Mouse (Mus musculus) MEL (cell line): ENCODE data around the gene Olfr1428. TPM values are rescaled to one million over a fixed set of nuclear protein-coding genes. Genes with fewer than 3 reads are reported as not detected.
A peak's percentile ranks its signal among the peaks of the same experiment; 100 is the strongest.

ENCODE experiments used
- DNase-seq: peaks from one replicate; pipeline ENCODE4 v3.0.0; 2011; ENCODE audit warnings: low read depth, low spot score
- H3K27ac ChIP-seq: 2 replicates; pipeline ENCODE4 v1.5.1; 2012; ENCODE audit warnings: low read depth, mild to moderate bottlenecking, control low read depth, low read length, moderate library complexity; ENCODE audit not compliant: control insufficient read depth
- H3K27me3 ChIP-seq, 2 experiments: fragments of 150-350 bp in 1 of 2; sonication (generic) in 1 of 2; 2 replicates each; pipeline ENCODE4 v1.6.1; 2012; ENCODE audit warnings: low read length in 2 of 2, mild to moderate bottlenecking in 2 of 2, improper control_type of control experiment in 1 of 2, moderate library complexity in 1 of 2; ENCODE audit not compliant: insufficient read depth in 2 of 2, control insufficient read depth in 1 of 2
- H3K36me3 ChIP-seq, 2 experiments: 2 replicates each; pipeline ENCODE4 v1.6.1; 2012 to 2014; ENCODE audit warnings: low read length in 2 of 2, improper control_type of control experiment in 1 of 2, inconsistent platforms in 1 of 2, mild to moderate bottlenecking in 1 of 2; ENCODE audit not compliant: insufficient read depth in 2 of 2, control insufficient read depth in 1 of 2
- H3K4me1 ChIP-seq, 2 experiments: fragments of 150-350 bp in 1 of 2; sonication (generic) in 1 of 2; 2 replicates each; pipeline ENCODE4 v1.6.1; 2012; ENCODE audit warnings: low read length in 2 of 2, improper control_type of control experiment in 1 of 2, mild to moderate bottlenecking in 1 of 2; ENCODE audit not compliant: insufficient read depth in 2 of 2, control insufficient read depth in 1 of 2
- H3K4me3 ChIP-seq, 2 experiments: fragments of 150-350 bp in 1 of 2; sonication (generic) in 1 of 2; 2 replicates each; pipeline ENCODE4 v1.5.1; 2012; ENCODE audit warnings: low read depth in 2 of 2, low read length in 2 of 2, mild to moderate bottlenecking in 2 of 2, moderate library complexity in 2 of 2, control low read depth in 1 of 2, improper control_type of control experiment in 1 of 2; ENCODE audit not compliant: control insufficient read depth in 1 of 2, insufficient read depth in 1 of 2
- H3K79me2 ChIP-seq: 2 replicates; pipeline ENCODE4 v1.6.1; 2012; ENCODE audit warnings: mild to moderate bottlenecking, low read length, moderate library complexity; ENCODE audit not compliant: control insufficient read depth, poor library complexity, insufficient read depth
- H3K9ac ChIP-seq: 2 replicates; pipeline ENCODE4 v1.6.1; 2012; ENCODE audit warnings: low read depth, mild to moderate bottlenecking, control low read depth, low read length, moderate library complexity; ENCODE audit not compliant: control insufficient read depth, poor library complexity, severe bottlenecking
- H3K9me3 ChIP-seq: fragments of 150-350 bp; sonication (generic); replicated peaks from 2 replicates; pipeline ENCODE4 v1.6.1; 2012; ENCODE audit warnings: mild to moderate bottlenecking, low read length, improper control_type of control experiment, moderate library complexity; ENCODE audit not compliant: insufficient read depth
- BHLHE40 ChIP-seq: IDR thresholded peaks from 2 replicates; pipeline ENCODE4 v1.6.1; 2012; ENCODE audit warnings: low read depth, mild to moderate bottlenecking, inconsistent platforms, low read length, improper control_type of control experiment, borderline replicate concordance
- CHD1 ChIP-seq: IDR thresholded peaks from 2 replicates; pipeline ENCODE4 v1.6.1; 2012; ENCODE audit warnings: low read depth, mild to moderate bottlenecking, inconsistent platforms, low read length, improper control_type of control experiment
- CHD2 ChIP-seq: IDR thresholded peaks from 2 replicates; pipeline ENCODE4 v1.6.1; 2011; ENCODE audit warnings: low read length, improper control_type of control experiment
- CTCF ChIP-seq, 3 experiments: IDR thresholded peaks in 2 of 3; conservative IDR thresholded peaks in 1 of 3; 2 replicates each; pipeline ENCODE4 v1.5.1; 2011 to 2012; ENCODE audit warnings: low read length in 3 of 3, low read depth in 2 of 3, mild to moderate bottlenecking in 2 of 3, improper control_type of control experiment in 1 of 3, inconsistent platforms in 1 of 3, mixed read lengths in 1 of 3, moderate library complexity in 1 of 3; ENCODE audit not compliant: control insufficient read depth in 1 of 3, insufficient read depth in 1 of 3, poor library complexity in 1 of 3, severe bottlenecking in 1 of 3
- E2F4 ChIP-seq: IDR thresholded peaks from 2 replicates; pipeline ENCODE4 v1.6.1; 2011; ENCODE audit warnings: low read depth, low read length, improper control_type of control experiment, borderline replicate concordance
- ELF1 ChIP-seq: IDR thresholded peaks from 2 replicates; pipeline ENCODE4 v1.6.1; 2014; ENCODE audit warnings: low read depth, mild to moderate bottlenecking, inconsistent platforms, low read length, improper control_type of control experiment, moderate library complexity
- GABPA ChIP-seq: IDR thresholded peaks from 2 replicates; pipeline ENCODE4 v1.6.1; 2012; ENCODE audit warnings: low read depth, mild to moderate bottlenecking, inconsistent platforms, low read length, improper control_type of control experiment, moderate library complexity
- GATA1 ChIP-seq: IDR thresholded peaks from 2 replicates; pipeline ENCODE4 v1.6.1; 2011; ENCODE audit warnings: low read depth, low read length, improper control_type of control experiment
- HCFC1 ChIP-seq: IDR thresholded peaks from 2 replicates; pipeline ENCODE4 v1.6.1; 2012; ENCODE audit warnings: low read depth, mild to moderate bottlenecking, inconsistent platforms, low read length, improper control_type of control experiment, moderate library complexity
- MAX ChIP-seq: IDR thresholded peaks from 2 replicates; pipeline ENCODE4 v1.6.1; 2011; ENCODE audit warnings: low read length, improper control_type of control experiment
- MXI1 ChIP-seq: IDR thresholded peaks from 2 replicates; pipeline ENCODE4 v1.6.1; 2011; ENCODE audit warnings: mild to moderate bottlenecking, low read depth, low read length, improper control_type of control experiment
- MYB ChIP-seq: IDR thresholded peaks from 2 replicates; pipeline ENCODE4 v1.6.1; 2011; ENCODE audit warnings: mild to moderate bottlenecking, low read depth, low read length, improper control_type of control experiment
- MYC ChIP-seq: IDR thresholded peaks from 2 replicates; pipeline ENCODE4 v1.6.1; 2011; ENCODE audit warnings: low read depth, mild to moderate bottlenecking, low read length, improper control_type of control experiment, moderate library complexity
- NELFE ChIP-seq: IDR thresholded peaks from 2 replicates; pipeline ENCODE4 v1.6.1; 2011; ENCODE audit warnings: low read depth, low read length, improper control_type of control experiment
- NRF1 ChIP-seq: IDR thresholded peaks from 2 replicates; pipeline ENCODE4 v1.6.1; 2014; ENCODE audit warnings: low read depth, mild to moderate bottlenecking, inconsistent platforms, low read length, improper control_type of control experiment, moderate library complexity; ENCODE audit not compliant: poor library complexity, insufficient read depth, severe bottlenecking
- RAD21 ChIP-seq: IDR thresholded peaks from 2 replicates; pipeline ENCODE4 v1.6.1; 2011; ENCODE audit warnings: mild to moderate bottlenecking, low read depth, low read length, improper control_type of control experiment
- RCOR1 ChIP-seq: IDR thresholded peaks from 2 replicates; pipeline ENCODE4 v1.6.1; 2012; ENCODE audit warnings: low read depth, mild to moderate bottlenecking, inconsistent platforms, low read length, improper control_type of control experiment
- SMC3 ChIP-seq: IDR thresholded peaks from 2 replicates; pipeline ENCODE4 v1.6.1; 2011; ENCODE audit warnings: low read depth, low read length, improper control_type of control experiment
- TAL1 ChIP-seq: IDR thresholded peaks from 2 replicates; pipeline ENCODE4 v1.6.1; 2012; ENCODE audit warnings: mild to moderate bottlenecking, inconsistent platforms, low read length, moderate library complexity, mixed read lengths
- TCF12 ChIP-seq: IDR thresholded peaks from 2 replicates; pipeline ENCODE4 v1.6.1; 2014; ENCODE audit warnings: low read depth, mild to moderate bottlenecking, inconsistent platforms, low read length, improper control_type of control experiment, moderate library complexity
- USF2 ChIP-seq, 2 experiments: IDR thresholded peaks; 2 replicates each; pipeline ENCODE4 v1.6.1; 2011 to 2012; ENCODE audit warnings: improper control_type of control experiment in 2 of 2, low read length in 2 of 2, borderline replicate concordance in 1 of 2, inconsistent platforms in 1 of 2, low read depth in 1 of 2, mild to moderate bottlenecking in 1 of 2; ENCODE audit not compliant: insufficient read depth in 1 of 2
- ZC3H11A ChIP-seq: IDR thresholded peaks from 2 replicates; pipeline ENCODE4 v1.6.1; 2012; ENCODE audit warnings: low read depth, mild to moderate bottlenecking, inconsistent platforms, low read length, improper control_type of control experiment
- ZKSCAN1 ChIP-seq: IDR thresholded peaks from 2 replicates; pipeline ENCODE4 v1.6.1; 2012; ENCODE audit warnings: low read depth, mild to moderate bottlenecking, inconsistent platforms, low read length, improper control_type of control experiment, moderate library complexity
- ZNF384 ChIP-seq: IDR thresholded peaks from 2 replicates; pipeline ENCODE4 v1.6.1; 2012; ENCODE audit warnings: low read depth, mild to moderate bottlenecking, inconsistent platforms, low read length, improper control_type of control experiment
- polyA plus RNA-seq, 2 experiments: library from polyadenylated mRNA; stranded (reverse) in 1 of 2; unstranded in 1 of 2; fragments of >175 nt in 1 of 2; fragments of >200 nt in 1 of 2; gene quantifications; 2 replicates each; pipeline versions ENCODE4 v1.2.1 to v1.2.4; 2012; ENCODE audit warnings: low replicate concordance in 2 of 2, low read depth in 1 of 2; ENCODE audit not compliant: insufficient read length in 2 of 2, insufficient read depth in 1 of 2, missing spikeins in 1 of 2
- total RNA-seq: library from RNA; depleted of rRNA; stranded (reverse); fragments of 300-350 nt; gene quantifications from 2 replicates; pipeline ENCODE4 v1.2.3, GENCODE M21; 2012

The Olfr1428 gene
- total and polyA plus RNA-seq, 3 experiments, result not detected

DNA sequence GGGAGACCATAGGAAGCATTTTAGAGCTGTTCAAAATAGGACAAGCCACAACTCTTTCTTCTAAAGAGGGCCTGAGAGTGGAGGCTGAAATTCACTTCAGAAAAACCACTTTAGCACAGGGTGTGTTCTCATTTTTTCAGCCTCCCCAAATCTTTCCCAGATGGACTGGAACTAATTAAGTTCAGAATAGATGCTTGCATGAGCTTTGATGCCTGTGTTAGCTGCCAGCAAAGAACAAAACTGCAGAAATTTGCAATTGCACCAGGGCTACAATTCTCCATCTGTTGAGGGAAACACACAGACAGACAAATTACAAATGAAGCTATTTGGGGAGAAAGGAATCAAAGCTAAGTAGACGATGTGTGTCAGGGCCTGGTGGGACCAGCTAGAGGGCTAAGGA is 27.7 kb upstream of the Olfr1428 start:
- Histone ChIP-seq H3K9ac (no peak overlapping the region), H3K79me2 (no peaks in the 10 kb centered on the region), H3K36me3 (no peaks in the 10 kb centered on the region), H3K9me3 (no peaks in the 10 kb centered on the region), H3K27ac (no peak overlapping the region), H3K27me3 (no peaks in the 10 kb centered on the region), H3K4me3 (no peak overlapping the region), H3K4me1 (no peaks in the 10 kb centered on the region)
- DNase-seq, result no peak
- TF ChIP-seq TCF12 (no peak), MYB (no peak), ZC3H11A (no peak), ZKSCAN1 (no peak), ELF1 (no peak), NRF1 (no peak), CHD2 (no peak), RCOR1 (no peak), GABPA (no peak), TAL1 (no peak), SMC3 (no peak), NELFE (no peak), MAX (no peak), CTCF (IDR thresholded peaks at IDR 0.05 in 2 of 3, conservative IDR thresholded peaks at IDR 0.05 in 1 of 3; ENCODE audit: control insufficient read depth in 1 of 3, insufficient read depth in 1 of 3, low read depth in 2 of 3, low read length in 3 of 3, poor library complexity in 1 of 3, severe bottlenecking in 1 of 3) (no peak), MXI1 (no peak), USF2 (IDR thresholded peaks at IDR 0.05; ENCODE audit: borderline replicate concordance in 1 of 2, insufficient read depth in 1 of 2, low read depth in 1 of 2, low read length in 2 of 2) (no peak), MYC (no peak)

DNA sequence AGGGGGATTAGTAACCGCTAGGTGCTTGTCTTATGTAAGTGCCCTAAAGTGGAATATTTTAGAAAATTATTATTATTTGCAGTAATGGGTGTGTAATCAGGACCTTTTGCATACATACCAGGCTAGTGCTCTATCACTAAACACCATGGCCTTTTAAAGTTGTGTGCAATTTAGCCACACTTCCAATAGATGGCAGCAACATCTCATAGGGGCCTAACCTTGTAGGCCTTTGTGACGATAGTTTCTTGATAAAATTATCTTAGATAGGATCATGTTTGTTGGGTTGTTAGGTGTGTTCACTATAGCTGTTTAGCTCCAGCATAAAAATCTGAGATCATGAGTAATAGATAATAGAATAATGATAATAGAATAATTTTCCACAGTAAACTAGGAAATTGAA is 18.6 kb upstream of the Olfr1428 start:
- Histone ChIP-seq H3K36me3 (no peaks in the 10 kb centered on the region), H3K4me1 (no peaks in the 10 kb centered on the region), H3K4me3 (no peak overlapping the region), H3K27ac (no peak overlapping the region), H3K9me3 (no peaks in the 10 kb centered on the region), H3K9ac (no peak overlapping the region), H3K27me3 (no peaks in the 10 kb centered on the region), H3K79me2 (no peaks in the 10 kb centered on the region)
- DNase-seq, result peak; percentile 16
- TF ChIP-seq RAD21 (peak; percentile 45), BHLHE40 (no peak), USF2 (IDR thresholded peaks at IDR 0.05; ENCODE audit: borderline replicate concordance in 1 of 2, insufficient read depth in 1 of 2, low read depth in 1 of 2, low read length in 2 of 2) (no peak), CHD1 (no peak), HCFC1 (no peak), NRF1 (no peak), E2F4 (no peak), SMC3 (peak; percentile 18), TCF12 (no peak), CTCF (IDR thresholded peaks at IDR 0.05 in 2 of 3, conservative IDR thresholded peaks at IDR 0.05 in 1 of 3; ENCODE audit: control insufficient read depth in 1 of 3, insufficient read depth in 1 of 3, low read depth in 2 of 3, low read length in 3 of 3, poor library complexity in 1 of 3, severe bottlenecking in 1 of 3) (peak in 2 of 3 experiments; percentile 38 to 46; a peak in 4 of 6 replicates), GATA1 (no peak), ZNF384 (no peak)
